ENCODE assay signal across 22 mouse cellular contexts in the genomic region with DNA sequence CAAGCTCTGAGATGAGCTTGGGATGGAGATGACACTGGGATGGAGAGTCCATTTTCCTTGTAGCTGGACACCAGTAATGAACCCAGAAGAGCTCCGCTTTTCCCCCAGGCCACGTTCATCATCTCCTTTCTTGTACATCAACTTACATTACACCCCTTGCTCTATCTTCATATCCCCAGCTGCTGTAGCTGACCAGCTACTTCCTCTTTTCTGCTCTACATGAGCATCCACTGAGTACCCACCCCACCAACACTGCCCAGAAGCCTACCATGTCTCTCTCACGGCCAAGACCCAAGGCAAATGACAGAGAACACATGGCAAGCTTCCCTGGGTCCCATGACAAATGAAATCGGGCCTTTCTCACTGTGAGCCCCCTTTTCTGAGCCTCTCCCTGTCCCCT.
"Had no signal": no experiment of that assay in that cellular context is flagged by ENCODE, and none has a peak within 500 bp of the region (broad histone marks: within the 10 kb centered on the region; RNA-seq: fewer than 3 reads in every experiment).

No protein-coding gene starts in this region.

- DNase-seq: kidney, adult 18-20 months; kidney, adult 9 months; kidney, postnatal 14 days; kidney, postnatal 4 days; layer of hippocampus, adult 9-11 months; layer of hippocampus, postnatal 36 days; liver; lung, adult 18-20 months; lung, postnatal 10 days; lung, postnatal 36 days; thymus, adult 18-20 months; thymus, postnatal 14 days; thymus, postnatal 4 days had no signal

- H3K9me3 ChIP-seq: limb, embryonic 10.5 days; limb, embryonic 13.5 days; liver, embryonic 12.5 days; liver, embryonic 15.5 days; lung, embryonic 15.5 days; midbrain, embryonic 10.5 days; midbrain, embryonic 13.5 days; neural tube, embryonic 13.5 days had no signal

- H3K36me3 ChIP-seq: limb, embryonic 10.5 days; limb, embryonic 13.5 days; liver, embryonic 12.5 days; liver, embryonic 15.5 days; lung, embryonic 15.5 days; midbrain, embryonic 10.5 days; midbrain, embryonic 13.5 days; neural tube, embryonic 13.5 days had no signal

- H3K27me3 ChIP-seq: limb, embryonic 13.5 days; liver, embryonic 12.5 days; liver, embryonic 15.5 days; lung, embryonic 15.5 days; midbrain, embryonic 13.5 days; neural tube, embryonic 13.5 days had no signal

- H3K4me3 ChIP-seq: limb, embryonic 10.5 days; limb, embryonic 13.5 days; liver, embryonic 12.5 days; liver, embryonic 15.5 days; lung, embryonic 15.5 days; midbrain, embryonic 10.5 days; midbrain, embryonic 13.5 days; myocyte; neural tube, embryonic 13.5 days had no signal

- H3K27ac ChIP-seq: limb, embryonic 10.5 days; limb, embryonic 13.5 days; liver, embryonic 12.5 days; liver, embryonic 15.5 days; lung, embryonic 15.5 days; neural tube, embryonic 13.5 days had no signal

- ATAC-seq: liver, embryonic 12.5 days had no signal

- H3K4me1 ChIP-seq: liver, embryonic 12.5 days; liver, embryonic 15.5 days had no signal
